Mouse (Mus musculus): Measurements from ENCODE around the gene Cpne7. TPM values are rescaled to one million over a fixed set of nuclear protein-coding genes. Genes with fewer than 3 reads are reported as not detected.
A peak's percentile ranks its signal among the peaks of the same experiment; 100 is the strongest.

Gene Cpne7
- total and polyA plus RNA-seq, 2 experiments = 0.09 to 0.28 TPM

GRCm38 (mm10) chr8:123135406-123135805 is 18.2 kb downstream of the Cpne7 start:
- TF ChIP-seq CTCF (IDR thresholded peaks at IDR 0.05; ENCODE audit: low read depth, low read length) (no peak), POLR2A (IDR thresholded peaks at IDR 0.05; ENCODE audit: extremely low read depth, insufficient read depth, low read length) (no peak)
- WGBS = 53% methylated on average over 7 of the region's 7 CpGs
- no peak overlapping the region for H3K4me3 ChIP-seq (ENCODE audit: insufficient read depth, low read depth, low read length)
- no peak overlapping the region for H3K9ac ChIP-seq (ENCODE audit: low read depth, low read length)
- H3K79me2 ChIP-seq (ENCODE audit: control insufficient read depth, insufficient read depth, low read length) = no peaks in the 10 kb centered on the region
- H3K36me3 ChIP-seq (ENCODE audit: control insufficient read depth, insufficient read depth, low read length) = no peaks in the 10 kb centered on the region
- no peak for DNase-seq (ENCODE audit: extremely low read depth, low read depth, low spot score)
- no peak overlapping the region for H3K27ac ChIP-seq (replicated peaks; ENCODE audit: insufficient read depth, low read depth, low read length)
- H3K27me3 ChIP-seq (ENCODE audit: control insufficient read depth, insufficient read depth, low read length) = no peaks in the 10 kb centered on the region
- H3K4me1 ChIP-seq (ENCODE audit: control insufficient read depth, insufficient read depth, low read length) = no peaks in the 10 kb centered on the region

- H3K27me3 ChIP-seq (ENCODE audit: control insufficient read depth, insufficient read depth, low read length) = no peaks in the 10 kb centered on the region
- DNase-seq (ENCODE audit: extremely low read depth, low read depth, low spot score) = no peak
Observed at GRCm38 (mm10) chr8:123135806-123136205, 18.6 kb downstream of the Cpne7 start.

GRCm38 (mm10) chr8:123136287-123136686 is 19.1 kb downstream of the Cpne7 start:
- WGBS = 93% methylated on average over 9 of the region's 9 CpGs
- H3K27me3 ChIP-seq (ENCODE audit: control insufficient read depth, insufficient read depth, low read length) = no peaks in the 10 kb centered on the region
- no peak for TF ChIP-seq POLR2A (IDR thresholded peaks at IDR 0.05; ENCODE audit: extremely low read depth, insufficient read depth, low read length)
- no peak for TF ChIP-seq CTCF (IDR thresholded peaks at IDR 0.05; ENCODE audit: low read depth, low read length)
- no peak overlapping the region for H3K4me3 ChIP-seq (ENCODE audit: insufficient read depth, low read depth, low read length)
- no peak overlapping the region for H3K9ac ChIP-seq (ENCODE audit: low read depth, low read length)
- DNase-seq (ENCODE audit: extremely low read depth, low read depth, low spot score) = no peak
- no peaks in the 10 kb centered on the region for H3K79me2 ChIP-seq (ENCODE audit: control insufficient read depth, insufficient read depth, low read length)
- H3K27ac ChIP-seq (replicated peaks; ENCODE audit: insufficient read depth, low read depth, low read length) = no peak overlapping the region
- H3K4me1 ChIP-seq (ENCODE audit: control insufficient read depth, insufficient read depth, low read length) = no peaks in the 10 kb centered on the region
- H3K36me3 ChIP-seq (ENCODE audit: control insufficient read depth, insufficient read depth, low read length) = no peaks in the 10 kb centered on the region

More at GRCm38 (mm10) chr8:123135806-123136205, 18.6 kb downstream of the Cpne7 start:
- whole genome bisulfite sequencing = 68% methylated on average over 9 of the region's 9 CpGs
- Histone ChIP-seq H3K79me2 (ENCODE audit: control insufficient read depth, insufficient read depth, low read length) (no peaks in the 10 kb centered on the region), H3K9ac (ENCODE audit: low read depth, low read length) (no peak overlapping the region), H3K4me3 (ENCODE audit: insufficient read depth, low read depth, low read length) (no peak overlapping the region), H3K36me3 (ENCODE audit: control insufficient read depth, insufficient read depth, low read length) (no peaks in the 10 kb centered on the region), H3K27ac (replicated peaks; ENCODE audit: insufficient read depth, low read depth, low read length) (no peak overlapping the region), H3K4me1 (ENCODE audit: control insufficient read depth, insufficient read depth, low read length) (no peaks in the 10 kb centered on the region)
- TF ChIP-seq CTCF (IDR thresholded peaks at IDR 0.05; ENCODE audit: low read depth, low read length) (no peak), POLR2A (IDR thresholded peaks at IDR 0.05; ENCODE audit: extremely low read depth, insufficient read depth, low read length) (no peak)

- no peak overlapping the region for H3K27ac ChIP-seq (replicated peaks; ENCODE audit: insufficient read depth, low read depth, low read length)
- no peaks in the 10 kb centered on the region for H3K27me3 ChIP-seq (ENCODE audit: control insufficient read depth, insufficient read depth, low read length)
- no peaks in the 10 kb centered on the region for H3K4me1 ChIP-seq (ENCODE audit: control insufficient read depth, insufficient read depth, low read length)
- no peak overlapping the region for H3K9ac ChIP-seq (ENCODE audit: low read depth, low read length)
- 66% methylated on average over 2 of the region's 2 CpGs for WGBS
- TF ChIP-seq POLR2A (IDR thresholded peaks at IDR 0.05; ENCODE audit: extremely low read depth, insufficient read depth, low read length) = no peak
- TF ChIP-seq CTCF (IDR thresholded peaks at IDR 0.05; ENCODE audit: low read depth, low read length) = no peak
- H3K79me2 ChIP-seq (ENCODE audit: control insufficient read depth, insufficient read depth, low read length) = no peaks in the 10 kb centered on the region
- H3K4me3 ChIP-seq (ENCODE audit: insufficient read depth, low read depth, low read length) = no peak overlapping the region
- no peaks in the 10 kb centered on the region for H3K36me3 ChIP-seq (ENCODE audit: control insufficient read depth, insufficient read depth, low read length)
- no peak for DNase-seq (ENCODE audit: extremely low read depth, low read depth, low spot score)
Observed at GRCm38 (mm10) chr8:123137645-123138077, 20.5 kb downstream of the Cpne7 start.

- Histone ChIP-seq H3K4me3 (ENCODE audit: insufficient read depth, low read depth, low read length) (no peak overlapping the region), H3K27ac (replicated peaks; ENCODE audit: insufficient read depth, low read depth, low read length) (no peak overlapping the region), H3K9ac (ENCODE audit: low read depth, low read length) (no peak overlapping the region), H3K27me3 (ENCODE audit: control insufficient read depth, insufficient read depth, low read length) (no peaks in the 10 kb centered on the region), H3K79me2 (ENCODE audit: control insufficient read depth, insufficient read depth, low read length) (no peaks in the 10 kb centered on the region), H3K4me1 (ENCODE audit: control insufficient read depth, insufficient read depth, low read length) (no peaks in the 10 kb centered on the region), H3K36me3 (ENCODE audit: control insufficient read depth, insufficient read depth, low read length) (no peaks in the 10 kb centered on the region)
- 84% methylated on average over 4 of the region's 4 CpGs for WGBS
- DNase-seq (ENCODE audit: extremely low read depth, low read depth, low spot score) = no peak
- TF ChIP-seq POLR2A (IDR thresholded peaks at IDR 0.05; ENCODE audit: extremely low read depth, insufficient read depth, low read length) = no peak
- no peak for TF ChIP-seq CTCF (IDR thresholded peaks at IDR 0.05; ENCODE audit: low read depth, low read length)
Observed at GRCm38 (mm10) chr8:123138741-123139140, 21.6 kb downstream of the Cpne7 start.

- WGBS = 57% methylated on average over 14 of the region's 14 CpGs
- Histone ChIP-seq H3K4me3 (ENCODE audit: insufficient read depth, low read depth, low read length) (no peak overlapping the region), H3K36me3 (ENCODE audit: control insufficient read depth, insufficient read depth, low read length) (no peaks in the 10 kb centered on the region), H3K79me2 (ENCODE audit: control insufficient read depth, insufficient read depth, low read length) (no peaks in the 10 kb centered on the region), H3K9ac (ENCODE audit: low read depth, low read length) (no peak overlapping the region), H3K27ac (replicated peaks; ENCODE audit: insufficient read depth, low read depth, low read length) (no peak overlapping the region), H3K27me3 (ENCODE audit: control insufficient read depth, insufficient read depth, low read length) (no peaks in the 10 kb centered on the region), H3K4me1 (ENCODE audit: control insufficient read depth, insufficient read depth, low read length) (no peaks in the 10 kb centered on the region)
- TF ChIP-seq POLR2A (IDR thresholded peaks at IDR 0.05; ENCODE audit: extremely low read depth, insufficient read depth, low read length) (no peak), CTCF (IDR thresholded peaks at IDR 0.05; ENCODE audit: low read depth, low read length) (no peak)
- DNase-seq (ENCODE audit: extremely low read depth, low read depth, low spot score) = peak; percentile 62
Observed at GRCm38 (mm10) chr8:123141741-123142462, 24.7 kb downstream of the Cpne7 start.

All from liver, adult 2 months (tissue).